Mouse (Mus musculus) megakaryocyte, embryonic 14.5 days (primary cell): Measurements from ENCODE around the gene Pole3.

Source experiments
- FLI1 ChIP-seq: IDR thresholded peaks from 2 replicates; pipeline ENCODE4 v1.6.1; 2012; ENCODE audit warnings: low read length, inconsistent platforms, mixed read lengths
- GATA1 ChIP-seq: IDR thresholded peaks from 3 replicates; pipeline ENCODE4 v1.6.1; 2012; ENCODE audit warnings: mixed read lengths, low read length, inconsistent platforms, borderline replicate concordance

DNA sequence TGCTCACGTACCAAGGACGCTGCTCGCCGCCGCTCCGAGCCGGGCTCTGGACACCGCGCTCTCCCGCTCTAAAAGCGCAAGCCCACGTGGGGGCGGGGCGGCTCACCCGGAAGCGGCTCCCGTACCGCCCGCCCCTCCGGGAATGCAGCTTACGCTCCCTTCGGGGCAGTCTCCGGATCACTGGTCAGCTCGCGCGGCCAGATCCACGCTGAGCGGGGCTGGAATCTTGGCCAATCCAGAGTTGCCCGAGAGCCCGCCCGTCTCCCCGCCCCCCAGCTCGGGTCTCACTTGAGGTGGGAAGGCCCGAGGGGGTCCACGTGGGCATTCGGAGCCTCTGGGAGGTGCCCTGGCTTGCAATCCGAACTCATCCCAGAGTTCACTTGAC lies 5.0 kb downstream of the Pole3 start, which contains the start of gene Alad:
- TF ChIP-seq GATA1 (no peak), FLI1 (no peak)
